Mouse (Mus musculus) thymus, postnatal 0 days (tissue): ENCODE results near the gene Gm28230. TPM values are rescaled to one million over a fixed set of nuclear protein-coding genes. Genes with fewer than 3 reads are reported as not detected.

Experiments
- DNase-seq: peaks from one replicate; pipeline ENCODE4 v3.0.0-alpha.2; 2015; ENCODE audit warnings: low spot score
- polyA plus RNA-seq: library from polyadenylated mRNA; unstranded; fragments of >200 nt; fragmentation: Nextera tagmentation; extraction: Ambion mirVana; gene quantifications from 2 replicates; pipeline ENCODE4 v1.2.1, GENCODE M21; 2015

Gm28230 gene
- polyA plus RNA-seq, 1 experiment from 2014 or later, result not detected

- no peak for DNase-seq
Measured at GRCm38 (mm10) chr2:74691022-74691951, 35.2 kb upstream of the Gm28230 start, which contains the start of gene Hoxd10. TSS of gene Hoxd10 (plus strand) at chr2:74691924.

DNA sequence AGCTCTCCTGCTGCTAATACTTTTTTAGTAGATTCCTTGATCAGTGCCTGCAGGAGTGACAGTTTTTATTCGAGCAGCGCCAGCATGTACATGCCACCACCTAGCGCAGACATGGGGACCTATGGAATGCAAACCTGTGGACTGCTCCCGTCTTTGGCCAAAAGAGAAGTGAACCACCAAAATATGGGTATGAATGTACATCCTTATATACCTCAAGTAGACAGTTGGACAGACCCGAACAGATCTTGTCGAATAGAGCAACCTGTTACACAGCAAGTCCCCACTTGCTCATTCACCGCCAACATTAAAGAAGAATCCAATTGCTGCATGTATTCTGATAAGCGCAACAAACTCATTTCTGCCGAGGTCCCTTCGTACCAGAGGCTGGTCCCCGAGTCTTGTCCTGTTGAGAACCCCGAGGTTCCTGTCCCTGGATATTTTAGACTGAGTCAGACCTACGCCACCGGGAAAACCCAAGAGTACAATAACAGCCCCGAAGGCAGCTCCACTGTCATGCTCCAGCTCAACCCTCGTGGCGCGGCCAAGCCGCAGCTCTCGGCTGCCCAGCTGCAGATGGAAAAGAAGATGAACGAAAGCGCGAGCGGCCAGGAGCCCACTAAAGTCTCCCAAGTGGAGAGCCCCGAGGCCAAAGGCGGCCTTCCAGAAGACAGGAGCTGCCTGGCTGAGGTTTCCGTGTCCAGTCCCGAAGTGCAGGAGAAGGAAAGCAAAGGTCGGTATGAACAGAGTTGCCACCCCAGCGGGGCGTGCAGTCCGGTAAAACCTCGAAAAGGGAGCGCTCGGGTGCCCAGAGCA is 34.3 kb upstream of the Gm28230 start:
- no peak for DNase-seq

- DNase-seq, result no peak
Measured at GRCm38 (mm10) chr2:74692808-74693431, 33.6 kb upstream of the Gm28230 start.

DNA sequence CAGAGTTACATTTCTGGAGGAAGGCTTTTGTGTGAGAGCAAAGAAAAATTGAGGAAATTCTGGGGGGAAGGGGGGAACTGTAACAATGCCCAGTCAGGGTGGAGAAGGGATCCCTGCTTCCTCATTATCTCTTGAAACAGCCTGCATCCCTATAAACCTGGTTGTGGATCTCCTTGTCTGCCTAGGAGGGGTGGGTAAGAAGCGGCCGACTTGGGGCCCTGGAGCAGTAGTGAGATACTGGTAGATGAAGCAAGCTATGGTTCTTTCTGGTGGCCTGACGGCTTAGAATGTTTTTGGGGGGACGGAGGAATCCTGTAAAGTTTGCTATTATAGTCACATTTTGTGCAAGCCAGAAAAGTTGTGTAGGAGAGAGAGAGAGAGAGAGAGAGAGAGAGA is 33.1 kb upstream of the Gm28230 start:
- no peak for DNase-seq

GRCm38 (mm10) chr2:74694066-74694465 is 32.5 kb upstream of the Gm28230 start:
- peak; percentile 39 for DNase-seq

DNA sequence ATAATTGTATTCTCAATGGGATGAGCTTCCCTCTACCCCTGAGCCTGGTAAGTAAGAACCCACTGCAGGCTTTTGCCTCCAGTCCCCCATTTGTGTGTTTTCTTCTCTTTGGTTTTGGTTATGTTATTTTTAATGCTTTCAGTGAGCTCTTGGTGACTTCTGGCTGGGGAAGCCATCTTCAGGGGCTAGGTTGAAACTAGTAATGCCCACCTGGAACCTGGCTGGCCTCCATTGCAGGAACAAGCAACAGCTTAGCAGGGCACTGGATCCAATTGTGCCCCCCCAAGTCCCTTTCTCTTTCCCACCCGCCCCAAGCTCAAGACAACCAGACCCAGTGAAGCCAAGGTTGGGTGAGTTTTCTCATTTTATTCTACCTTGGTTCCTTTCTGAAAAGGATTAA is 31.1 kb upstream of the Gm28230 start:
- no peak for DNase-seq

DNA sequence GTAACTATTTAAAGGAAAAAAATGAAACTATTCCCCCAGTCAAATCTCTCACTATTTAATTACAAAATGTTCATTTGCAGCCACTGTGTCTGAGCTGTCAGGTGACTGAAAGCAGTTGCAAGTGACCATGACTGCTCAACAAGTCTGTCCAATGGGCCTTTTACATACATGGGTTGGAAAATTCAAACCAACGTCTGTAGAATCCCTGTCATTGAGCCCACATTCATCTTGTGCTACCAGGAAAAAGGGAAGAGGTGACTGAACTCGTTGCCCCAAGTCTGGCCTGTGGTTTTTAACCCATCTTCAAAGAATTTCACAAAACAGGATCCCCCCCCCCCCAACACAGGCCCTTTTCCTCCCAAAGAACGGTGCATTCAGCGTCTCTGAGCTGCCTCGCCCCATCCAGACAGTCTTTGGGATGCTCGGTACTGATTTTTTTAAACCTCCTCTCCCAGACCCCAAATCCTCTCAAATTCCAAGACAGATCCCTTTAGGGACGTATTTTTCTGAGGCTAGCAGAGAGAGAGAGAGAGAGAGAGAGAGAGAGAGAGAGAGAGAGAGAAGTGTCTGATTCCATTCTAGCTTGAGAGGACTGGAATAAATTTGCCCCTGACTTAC is 30.6 kb upstream of the Gm28230 start:
- no peak for DNase-seq

DNA sequence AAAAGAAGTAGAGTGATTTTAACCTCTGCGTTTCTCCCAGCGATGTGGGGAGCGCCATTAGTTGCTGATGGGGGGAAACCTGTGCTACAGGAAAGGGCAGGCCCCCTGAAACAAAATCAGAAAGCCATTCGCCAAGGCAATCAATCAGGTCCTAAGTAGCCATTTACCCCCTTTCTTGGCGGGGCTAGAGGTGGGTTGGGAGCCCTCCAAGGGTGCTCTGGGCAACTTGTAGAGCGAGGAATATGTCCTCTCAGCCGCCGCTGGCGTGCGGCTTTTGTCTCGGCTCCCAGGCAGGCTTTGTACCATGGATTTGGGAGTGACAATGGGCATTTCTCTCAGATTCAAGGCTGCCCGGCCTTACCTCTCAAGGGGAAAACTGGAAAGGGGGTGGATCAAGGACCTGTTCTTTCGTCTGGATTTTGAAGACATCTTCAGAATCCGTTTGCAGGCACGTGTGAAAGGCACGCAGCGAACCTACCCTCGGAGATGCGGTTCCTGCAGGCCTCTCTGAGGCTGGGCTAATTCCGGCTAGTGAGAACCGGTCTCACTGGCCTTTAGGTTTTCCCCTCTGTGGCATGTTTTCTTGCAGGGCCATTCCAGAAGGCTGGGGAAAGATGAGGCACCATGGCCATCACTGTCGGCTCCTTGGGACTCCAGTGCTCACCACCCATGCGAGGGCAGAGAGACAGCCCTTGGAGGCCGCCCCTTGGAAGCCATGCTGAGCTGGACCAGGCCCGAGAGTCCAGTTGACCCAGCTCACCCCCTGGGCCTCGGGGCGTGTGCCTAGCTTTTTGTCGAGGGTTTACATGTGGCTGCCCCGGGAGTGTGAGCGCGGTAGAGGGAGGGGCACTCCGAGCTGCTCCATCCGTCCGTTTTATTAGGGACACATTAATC is 29.8 kb upstream of the Gm28230 start:
- DNase-seq, result no peak

- DNase-seq, result no peak
Measured at GRCm38 (mm10) chr2:74697567-74698121, 28.9 kb upstream of the Gm28230 start, which contains the start of gene Hoxd9. TSS of gene Hoxd9 (plus strand) at chr2:74697727.

DNA sequence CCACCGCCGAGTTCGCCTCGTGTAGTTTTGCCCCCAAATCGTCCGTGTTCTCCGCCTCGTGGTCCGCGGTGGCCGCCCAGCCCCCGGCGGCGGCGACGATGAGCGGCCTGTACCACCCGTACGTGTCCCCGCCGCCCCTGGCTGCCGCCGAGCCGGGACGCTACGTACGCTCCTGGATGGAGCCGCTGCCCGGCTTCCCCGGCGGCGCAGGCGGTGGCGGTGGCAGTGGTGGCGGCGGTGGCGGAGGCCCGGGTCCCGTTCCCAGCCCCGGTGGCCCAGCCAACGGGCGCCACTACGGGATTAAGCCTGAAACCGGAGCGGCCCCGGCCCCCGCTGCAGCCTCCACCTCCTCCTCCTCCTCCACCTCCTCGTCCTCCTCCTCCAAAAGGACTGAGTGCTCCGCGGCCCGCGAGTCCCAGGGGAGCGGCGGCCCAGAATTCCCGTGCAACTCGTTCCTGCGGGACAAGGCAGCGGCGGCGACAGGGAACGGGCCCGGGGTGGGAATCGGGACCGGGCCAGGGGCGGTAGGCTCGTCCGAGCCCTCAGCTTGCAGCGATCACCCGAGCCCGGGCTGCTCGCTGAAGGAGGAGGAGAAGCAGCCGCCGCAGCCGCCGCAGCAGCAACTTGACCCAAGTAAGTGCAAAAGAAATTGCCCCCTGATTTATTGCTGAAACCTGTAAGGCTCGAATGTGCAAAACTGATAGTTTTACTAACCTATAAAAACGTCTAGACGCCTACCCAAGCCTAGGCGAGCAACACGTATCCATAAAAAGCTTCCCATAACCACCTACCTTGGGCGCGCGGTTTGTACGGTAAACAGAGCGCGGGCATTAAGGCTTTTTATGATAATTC is 28.1 kb upstream of the Gm28230 start:
- no peak for DNase-seq

DNA sequence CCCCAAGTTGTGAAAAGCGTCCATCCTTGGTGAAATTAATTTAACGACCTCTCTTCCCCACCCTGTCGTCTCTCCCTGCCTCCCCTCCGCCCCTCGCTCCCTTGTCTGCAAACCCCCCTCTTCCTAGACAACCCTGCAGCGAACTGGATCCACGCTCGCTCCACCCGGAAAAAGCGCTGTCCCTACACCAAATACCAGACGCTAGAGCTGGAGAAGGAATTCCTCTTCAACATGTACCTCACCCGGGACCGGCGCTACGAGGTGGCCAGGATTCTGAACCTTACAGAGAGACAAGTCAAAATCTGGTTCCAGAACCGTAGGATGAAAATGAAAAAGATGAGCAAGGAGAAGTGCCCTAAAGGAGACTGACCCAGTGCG is 27.5 kb upstream of the Gm28230 start:
- no peak for DNase-seq

GRCm38 (mm10) chr2:74699664-74700545 is 26.6 kb upstream of the Gm28230 start:
- DNase-seq, result no peak

GRCm38 (mm10) chr2:74700546-74701112 is 25.9 kb upstream of the Gm28230 start:
- DNase-seq, result no peak

- peak; percentile 67 for DNase-seq
Measured at GRCm38 (mm10) chr2:74701949-74702819, 24.3 kb upstream of the Gm28230 start.

GRCm38 (mm10) chr2:74702820-74703219 is 23.7 kb upstream of the Gm28230 start:
- no peak for DNase-seq

GRCm38 (mm10) chr2:74703317-74703716 is 23.2 kb upstream of the Gm28230 start:
- DNase-seq, result no peak
